In genomic region chr1:175359411-175360366, GRCm38 (mm10) we compare ENCODE assay signal across 10 mouse cellular contexts.
DNase-seq lines count a peak whose midpoint lies in the region; ATAC-seq and TF ChIP-seq lines count a peak whose summit lies in the region.
"Had no signal": no experiment of that assay in that cellular context is flagged by ENCODE, and none has a peak within 500 bp of the region (broad histone marks: within the 10 kb centered on the region; RNA-seq: fewer than 3 reads in every experiment).

No protein-coding gene starts in this region.

- H3K9me3 ChIP-seq in forebrain, embryonic 16.5 days (ENCODE audit: control insufficient read depth, low read length): no peaks in the 10 kb centered on the region
- H3K9me3 ChIP-seq in kidney, postnatal 0 days (replicated peaks; ENCODE audit: low read length): no peaks in the 10 kb centered on the region
- no peaks in the 10 kb centered on the region for H3K9me3 ChIP-seq in hindbrain, embryonic 11.5 days (ENCODE audit: control insufficient read depth, low read length)
- no peaks in the 10 kb centered on the region for H3K9me3 ChIP-seq in lung, postnatal 0 days (ENCODE audit: low read length)

- no peak for TF ChIP-seq EP300 in lung, postnatal 0 days (IDR thresholded peaks at IDR 0.05)

- H3K9ac ChIP-seq in forebrain, embryonic 16.5 days (replicated peaks; ENCODE audit: low read depth, low read length): no peak overlapping the region
- H3K9ac ChIP-seq in kidney, postnatal 0 days (ENCODE audit: low read depth, low read length): no peak overlapping the region
- no peak overlapping the region for H3K9ac ChIP-seq in hindbrain, embryonic 11.5 days (ENCODE audit: low read depth, low read length)
- no peak overlapping the region for H3K9ac ChIP-seq in lung, postnatal 0 days (replicated peaks; ENCODE audit: low read depth)

- no peak overlapping the region for H3K4me3 ChIP-seq in forebrain, embryonic 16.5 days (replicated peaks; ENCODE audit: low read length)
- H3K4me3 ChIP-seq in kidney, postnatal 0 days (replicated peaks; ENCODE audit: low read depth, low read length): no peak overlapping the region
- no peak overlapping the region for H3K4me3 ChIP-seq in hindbrain, embryonic 11.5 days (ENCODE audit: low read depth, low read length)
- H3K4me3 ChIP-seq in lung, postnatal 0 days (ENCODE audit: low read depth, low read length): no peak overlapping the region
- H3K4me3 ChIP-seq: gastrocnemius, adult 2 months had no signal

- peak; percentile 45; the same call in 1 of the 2 replicates for ATAC-seq in forebrain, embryonic 16.5 days
- no peak for ATAC-seq in kidney, postnatal 0 days (replicated peaks; ENCODE audit: low FRiP score, low read depth)
- no peak for ATAC-seq in hindbrain, embryonic 11.5 days (ENCODE audit: low FRiP score)
- ATAC-seq in lung, postnatal 0 days: no peak

- no peak overlapping the region for H3K27ac ChIP-seq in forebrain, embryonic 16.5 days (ENCODE audit: low read length)
- H3K27ac ChIP-seq in kidney, postnatal 0 days: no peak overlapping the region
- H3K27ac ChIP-seq in hindbrain, embryonic 11.5 days (ENCODE audit: low read depth, low read length): no peak overlapping the region
- no peak overlapping the region for H3K27ac ChIP-seq in lung, postnatal 0 days (ENCODE audit: low read length)
- H3K27ac ChIP-seq: gastrocnemius, adult 2 months had no signal

- peaks cover 3% of the 10 kb centered on the region; the same call in 1 of the 2 replicates for H3K4me1 ChIP-seq in forebrain, embryonic 16.5 days (replicated peaks; ENCODE audit: control insufficient read depth, insufficient read depth, low read length)
- H3K4me1 ChIP-seq in kidney, postnatal 0 days (replicated peaks; ENCODE audit: insufficient read depth, low read length): no peaks in the 10 kb centered on the region
- no peaks in the 10 kb centered on the region for H3K4me1 ChIP-seq in hindbrain, embryonic 11.5 days (replicated peaks; ENCODE audit: control insufficient read depth, insufficient read depth, low read length)
- no peaks in the 10 kb centered on the region for H3K4me1 ChIP-seq in lung, postnatal 0 days (ENCODE audit: insufficient read depth, low read depth, low read length)

- WGBS in forebrain, embryonic 16.5 days: 35% methylated on average over 7 of the region's 7 CpGs
- 25% methylated on average over 7 of the region's 7 CpGs for WGBS in kidney, postnatal 0 days
- WGBS in hindbrain, embryonic 11.5 days: 51% methylated on average over 7 of the region's 7 CpGs
- WGBS in lung, postnatal 0 days: 43% methylated on average over 7 of the region's 7 CpGs

- DNase-seq in layer of hippocampus, adult 11-12 months (ENCODE audit: low spot score): peak; percentile 19
- DNase-seq in layer of hippocampus, adult 9-10 months (ENCODE audit: low spot score): no peak
- DNase-seq in cerebellum, adult 8-10 months: peak; percentile 36
- DNase-seq in kidney, postnatal 0 days (ENCODE audit: low spot score): peak; percentile 48
- no peak for DNase-seq in hindbrain, embryonic 11.5 days (ENCODE audit: low spot score)
- DNase-seq in lung, postnatal 0 days (ENCODE audit: low spot score): no peak
- no peak for DNase-seq in urinary bladder, postnatal 10 days (ENCODE audit: low spot score)
- DNase-seq: gastrocnemius, adult 2 months; lung, postnatal 14 days had no signal

- no peak overlapping the region for H3K4me2 ChIP-seq in forebrain, embryonic 16.5 days (ENCODE audit: low read length)
- H3K4me2 ChIP-seq in kidney, postnatal 0 days (ENCODE audit: low read length): no peak overlapping the region
- H3K4me2 ChIP-seq in hindbrain, embryonic 11.5 days (replicated peaks; ENCODE audit: low read depth, low read length): no peak overlapping the region
- no peak overlapping the region for H3K4me2 ChIP-seq in lung, postnatal 0 days (replicated peaks; ENCODE audit: low read depth, low read length)

- H3K36me3 ChIP-seq in forebrain, embryonic 16.5 days (ENCODE audit: control insufficient read depth, insufficient read depth): no peaks in the 10 kb centered on the region
- no peaks in the 10 kb centered on the region for H3K36me3 ChIP-seq in kidney, postnatal 0 days (ENCODE audit: insufficient read depth, low read length)
- no peaks in the 10 kb centered on the region for H3K36me3 ChIP-seq in hindbrain, embryonic 11.5 days (ENCODE audit: control insufficient read depth, insufficient read depth, low read length)
- no peaks in the 10 kb centered on the region for H3K36me3 ChIP-seq in lung, postnatal 0 days (ENCODE audit: insufficient read depth, low read length)

- no peak for TF ChIP-seq CTCF in kidney, postnatal 0 days (IDR thresholded peaks at IDR 0.05; ENCODE audit: low read depth)
- no peak for TF ChIP-seq CTCF in lung, postnatal 0 days (IDR thresholded peaks at IDR 0.05)

- H3K27me3 ChIP-seq in forebrain, embryonic 16.5 days (replicated peaks; ENCODE audit: control insufficient read depth, insufficient read depth, low read length): no peaks in the 10 kb centered on the region
- H3K27me3 ChIP-seq in kidney, postnatal 0 days (ENCODE audit: insufficient read depth, low read length): no peaks in the 10 kb centered on the region
- H3K27me3 ChIP-seq in hindbrain, embryonic 11.5 days (ENCODE audit: control insufficient read depth, insufficient read depth, low read length): no peaks in the 10 kb centered on the region
- no peaks in the 10 kb centered on the region for H3K27me3 ChIP-seq in lung, postnatal 0 days (replicated peaks; ENCODE audit: insufficient read depth, low read length)

Comparison
In these comparisons a context has a peak if more than half of its experiments do, and no peak if none do; other contexts are left out.
1. DNase-seq: peak in layer of hippocampus, adult 11-12 months (single experiment), cerebellum, adult 8-10 months (single experiment) and kidney, postnatal 0 days (single experiment); none in layer of hippocampus, adult 9-10 months (single experiment), hindbrain, embryonic 11.5 days (single experiment), lung, postnatal 0 days (single experiment) and urinary bladder, postnatal 10 days (single experiment).